Mouse (Mus musculus): ENCODE results near the gene Kif3c.

DNA sequence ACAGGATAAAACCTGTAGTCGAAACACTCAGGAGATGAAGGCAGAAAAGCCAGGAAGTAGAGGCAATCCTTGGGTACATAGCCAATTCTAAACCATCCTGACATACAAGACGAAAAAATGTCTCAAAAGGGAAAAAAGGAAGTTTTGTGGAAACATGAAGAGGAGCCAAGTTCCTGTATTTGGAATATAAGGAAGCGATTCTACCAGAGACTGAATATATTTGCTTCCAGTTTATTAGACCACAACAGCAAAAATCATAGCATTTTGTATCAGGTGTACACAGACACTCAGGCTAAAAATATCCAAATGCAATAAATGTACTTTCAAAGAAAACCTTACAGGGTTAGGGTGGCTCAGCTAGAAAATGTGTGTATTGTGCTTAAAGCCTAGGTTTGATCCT lies 53.8 kb downstream of the Kif3c start:
- TF ChIP-seq CTCF (IDR thresholded peaks at IDR 0.05; ENCODE audit: low read depth) = no peak
- no peak for TF ChIP-seq EP300 (IDR thresholded peaks at IDR 0.05; ENCODE audit: low read depth)
